Mouse (Mus musculus) naive thymus-derived CD4-positive, alpha-beta T cell, adult 2 months (primary cell): ENCODE results near the gene Nat8f6.
"Not testable (repeated sequence)": the region's sequence is repeated elsewhere in the genome, so short reads cannot be mapped to it uniquely, and the experiment has no call there.

Source experiments
- DNase-seq: peaks from one replicate; pipeline ENCODE4 v3.0.0-alpha.2; 2011; ENCODE audit warnings: low read depth

Nat8f6 gene

DNA sequence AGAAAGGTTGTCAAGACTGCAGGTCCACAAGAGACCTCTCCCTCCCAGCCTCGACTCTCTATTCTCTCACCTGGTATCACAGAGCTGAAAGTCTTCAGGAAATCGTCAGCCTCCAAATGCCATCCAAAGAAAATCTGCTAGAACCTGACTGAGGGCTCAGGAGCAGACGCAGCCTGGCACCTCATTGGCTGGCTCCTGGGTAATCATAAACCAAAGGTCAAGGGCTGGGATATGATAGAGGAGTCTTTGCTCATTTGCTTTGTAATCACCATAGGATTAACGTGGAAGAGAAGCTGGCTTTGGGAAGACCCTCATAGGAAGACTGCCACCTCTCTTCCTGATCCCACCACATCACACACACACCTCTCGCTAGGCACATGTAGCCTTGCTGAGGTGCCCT is at the start of gene Nat8f6, which contains the start of gene Nat8f5:
Nat8f6 (minus strand) TSS at position 118 of the 400 bp plus-strand sequence.
Nat8f5 (minus strand) TSS at position 136 of the 400 bp plus-strand sequence.
- no peak for DNase-seq

DNA sequence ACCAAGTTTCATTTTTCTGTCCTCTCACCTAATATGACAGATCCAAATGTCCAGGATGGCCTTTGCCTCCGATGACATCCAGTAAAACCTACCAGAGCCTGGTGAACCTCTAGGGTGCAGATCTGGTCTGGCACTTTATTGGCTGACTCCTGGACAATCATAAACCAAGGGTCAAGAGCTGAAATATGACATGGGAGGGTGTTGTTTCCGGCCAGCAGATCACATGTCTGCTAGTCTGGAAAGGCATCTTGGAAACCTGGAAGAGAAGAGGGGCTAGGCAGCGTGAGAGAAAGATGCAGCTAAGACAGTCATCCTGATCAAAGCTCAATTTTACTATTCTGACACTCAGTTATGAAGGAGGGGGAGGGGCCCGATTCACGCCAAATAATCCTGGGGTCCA is 48.3 kb upstream of the Nat8f6 start, which contains the start of gene Nat8f2:
Nat8f2 (minus strand) TSS at position 153 of the 400 bp plus-strand sequence.
- DNase-seq, result not testable (repeated sequence)

DNA sequence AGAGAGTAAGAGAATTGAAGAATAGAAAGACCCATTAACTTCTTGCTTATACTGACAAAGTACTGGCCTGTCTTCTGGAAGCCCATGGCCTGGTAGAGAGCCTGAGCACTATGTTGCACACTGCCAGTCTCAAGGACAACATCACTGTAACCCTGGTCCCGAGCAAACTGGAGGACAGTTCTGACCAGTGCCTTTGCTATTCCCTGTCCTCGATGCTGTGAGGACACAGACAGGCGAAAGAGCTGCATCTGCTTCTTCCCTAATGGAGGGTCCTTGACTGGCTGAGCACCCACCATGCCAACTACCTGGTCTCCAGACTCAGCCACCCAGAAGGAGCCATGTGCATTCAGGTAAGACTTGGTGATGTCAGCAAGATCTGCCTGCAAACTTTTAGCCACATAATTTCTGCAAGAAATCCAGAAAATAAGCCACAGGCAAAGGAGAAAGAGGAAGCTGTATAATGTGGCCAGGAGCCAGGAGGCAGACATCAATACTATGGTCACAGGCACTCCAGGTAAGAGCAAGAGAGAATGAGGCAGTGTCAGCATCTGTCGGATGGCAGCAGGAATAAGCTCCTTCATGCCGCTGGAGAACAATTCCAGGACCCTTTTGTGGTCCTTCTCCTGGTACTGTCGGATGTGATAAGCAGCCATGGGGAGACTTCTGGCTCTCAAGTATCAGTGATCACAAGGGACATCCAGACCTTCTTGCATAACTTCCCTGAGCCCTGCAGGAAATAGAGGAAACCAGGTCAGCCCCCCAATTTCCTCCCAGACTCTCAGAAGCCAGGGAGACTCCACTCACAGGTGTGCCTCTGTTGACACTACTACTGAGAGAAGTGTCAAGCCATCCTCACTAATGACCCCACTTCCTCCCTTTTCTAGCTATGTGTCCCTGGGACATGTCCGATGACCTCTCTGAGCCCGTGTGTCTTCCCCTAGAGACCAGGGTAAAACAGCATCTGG is 47.3 kb upstream of the Nat8f6 start:
- DNase-seq, result no peak

DNA sequence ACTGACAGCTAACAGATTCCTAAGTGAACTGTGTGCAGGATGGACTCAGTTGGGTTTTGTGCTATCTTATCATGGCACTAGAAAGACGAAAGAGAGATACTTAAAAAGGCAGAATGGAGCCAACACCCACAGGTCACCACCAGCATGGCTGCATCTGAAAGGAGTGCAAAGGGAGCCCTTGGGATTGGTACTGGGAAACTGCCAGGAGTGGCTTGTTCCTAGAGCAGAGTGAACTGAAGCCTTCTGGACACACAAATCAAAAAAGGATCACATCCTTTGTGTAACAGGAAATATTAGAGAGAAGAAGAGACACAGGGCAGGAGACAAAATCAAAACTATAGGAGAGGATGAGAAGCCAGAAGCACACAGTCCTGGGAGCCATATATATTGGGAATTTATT is 46.2 kb upstream of the Nat8f6 start:
- not testable (repeated sequence) for DNase-seq

DNA sequence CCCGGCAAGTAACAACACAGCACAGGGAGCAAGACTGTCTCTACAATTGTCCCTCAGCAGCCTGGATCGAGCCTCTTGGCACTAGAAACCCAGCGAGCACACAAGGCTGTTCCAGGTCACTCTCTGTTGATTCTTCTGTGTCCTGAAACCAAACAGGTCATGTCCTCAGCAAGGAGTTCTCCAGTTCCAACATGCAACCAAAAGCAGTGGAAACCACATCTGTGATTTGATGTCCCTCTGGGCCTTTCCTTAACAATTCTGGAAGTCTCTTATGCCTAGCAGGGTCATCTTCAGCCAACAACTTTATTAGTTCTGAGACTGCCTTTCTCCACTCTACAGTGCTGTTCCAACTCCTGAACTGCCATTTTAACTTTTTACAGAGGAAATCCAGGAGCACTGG is 45.4 kb upstream of the Nat8f6 start:
- not testable (repeated sequence) for DNase-seq

DNA sequence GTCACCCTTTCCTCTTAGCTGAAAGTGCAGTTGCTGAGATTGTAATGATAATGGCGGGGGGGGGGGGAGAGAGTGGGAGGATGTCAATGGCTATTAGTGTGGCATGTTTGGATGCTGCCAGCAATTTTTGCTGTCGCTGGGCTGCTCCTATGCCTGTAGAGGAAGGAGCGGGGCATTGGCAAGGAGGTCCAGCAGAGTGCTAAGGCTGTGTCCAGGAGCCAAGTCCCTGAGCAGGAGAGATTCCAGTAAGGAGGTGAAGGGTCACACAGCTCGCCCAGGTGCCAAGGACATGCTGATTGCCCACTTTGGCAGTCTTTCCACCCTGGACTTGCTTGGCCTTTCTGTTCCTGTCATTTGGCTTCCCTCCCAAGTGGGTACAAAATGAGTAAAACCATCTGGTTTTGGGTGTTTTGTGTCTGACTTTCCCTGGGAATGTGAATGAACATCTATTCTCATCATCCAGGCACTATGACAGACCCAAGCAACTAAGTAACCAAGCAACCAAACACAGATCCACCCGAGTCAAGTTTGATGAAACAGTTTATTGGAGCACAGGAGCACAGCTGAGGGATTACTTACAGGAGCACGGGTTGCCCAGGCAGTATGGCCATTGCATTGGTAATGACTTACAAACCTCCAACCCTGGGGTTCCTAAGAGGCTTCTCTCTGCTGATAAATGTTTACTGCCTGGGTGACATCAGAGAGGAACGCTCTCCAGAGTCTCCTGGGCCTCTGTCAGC is 44.3 kb upstream of the Nat8f6 start:
- not testable (repeated sequence) for DNase-seq

DNA sequence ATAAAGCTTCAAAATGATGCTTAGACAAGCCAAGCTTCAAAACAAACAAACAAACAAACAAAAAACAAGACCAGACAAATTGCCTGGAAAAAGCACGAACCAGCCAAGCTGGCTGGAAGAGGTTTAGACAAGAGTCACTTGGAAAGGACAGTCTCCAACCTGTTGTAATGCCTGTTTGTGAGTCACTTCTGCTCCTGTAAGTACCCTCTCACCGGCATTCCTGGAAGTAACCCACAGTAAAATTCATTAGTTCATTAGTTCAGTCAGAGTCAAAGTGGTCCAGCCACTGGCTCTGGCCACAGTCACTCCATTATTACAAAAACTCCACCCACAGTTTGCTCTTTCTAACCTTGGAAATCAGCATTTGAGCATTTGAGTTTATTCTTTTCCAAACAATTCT is 43.1 kb upstream of the Nat8f6 start:
- DNase-seq, result no peak

DNA sequence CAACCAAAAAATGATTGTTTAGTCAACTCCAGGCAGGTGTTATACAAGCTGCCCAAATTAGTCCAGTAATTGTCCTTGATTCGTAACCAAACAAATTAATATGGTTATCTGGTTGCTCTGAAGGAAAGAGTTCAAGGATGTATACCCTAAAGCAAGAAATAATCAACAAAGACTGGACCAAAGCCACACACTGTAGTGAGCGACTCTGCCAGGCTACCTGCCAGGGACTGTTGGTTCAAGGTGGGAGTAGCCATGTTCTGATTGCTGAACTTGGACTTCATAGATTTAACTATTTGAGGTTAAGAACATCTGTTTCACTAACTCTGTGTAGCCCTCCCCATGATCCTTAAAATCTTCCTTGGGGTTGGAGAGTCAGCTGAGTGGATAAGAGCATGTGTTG is 42.4 kb upstream of the Nat8f6 start:
- DNase-seq, result no peak

DNA sequence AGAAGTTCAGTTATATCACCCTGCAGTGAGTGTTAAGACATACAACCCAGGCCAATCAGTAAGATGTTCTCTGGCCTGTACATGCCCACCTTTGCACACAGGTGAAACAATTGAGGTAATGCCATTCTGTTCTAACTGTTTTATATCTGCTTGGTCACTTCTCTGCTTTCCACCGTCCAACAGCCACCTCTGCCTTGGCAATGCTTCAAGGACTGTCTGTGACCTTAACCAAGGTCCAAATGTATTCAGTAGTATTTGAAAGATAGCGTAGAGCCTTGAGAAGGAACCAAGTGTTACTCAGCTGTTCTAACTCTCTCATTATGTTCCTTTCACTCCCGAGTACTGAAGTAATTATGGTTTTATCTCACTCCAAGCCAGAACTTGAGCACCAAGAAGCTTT is 41.8 kb upstream of the Nat8f6 start:
- DNase-seq, result no peak

DNA sequence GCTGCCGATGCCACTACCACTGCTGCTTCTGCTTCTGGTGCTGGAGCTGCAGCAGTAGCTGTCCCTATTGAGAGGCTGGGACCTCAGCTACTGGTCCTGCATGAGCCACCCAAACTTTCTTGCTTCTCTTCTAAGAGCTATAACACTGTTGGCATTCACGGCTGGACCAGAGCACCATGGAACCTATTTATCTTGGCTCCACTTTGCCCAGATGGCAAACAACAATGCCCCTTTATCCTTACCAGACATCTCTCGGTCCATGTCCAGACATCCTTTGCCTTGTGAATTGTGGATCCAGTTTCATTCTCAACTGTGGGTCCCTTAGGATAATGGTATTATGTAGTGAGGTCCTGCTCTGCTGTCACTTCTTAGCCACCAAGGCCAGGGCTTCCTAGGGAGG is 40.5 kb upstream of the Nat8f6 start:
- no peak for DNase-seq

DNA sequence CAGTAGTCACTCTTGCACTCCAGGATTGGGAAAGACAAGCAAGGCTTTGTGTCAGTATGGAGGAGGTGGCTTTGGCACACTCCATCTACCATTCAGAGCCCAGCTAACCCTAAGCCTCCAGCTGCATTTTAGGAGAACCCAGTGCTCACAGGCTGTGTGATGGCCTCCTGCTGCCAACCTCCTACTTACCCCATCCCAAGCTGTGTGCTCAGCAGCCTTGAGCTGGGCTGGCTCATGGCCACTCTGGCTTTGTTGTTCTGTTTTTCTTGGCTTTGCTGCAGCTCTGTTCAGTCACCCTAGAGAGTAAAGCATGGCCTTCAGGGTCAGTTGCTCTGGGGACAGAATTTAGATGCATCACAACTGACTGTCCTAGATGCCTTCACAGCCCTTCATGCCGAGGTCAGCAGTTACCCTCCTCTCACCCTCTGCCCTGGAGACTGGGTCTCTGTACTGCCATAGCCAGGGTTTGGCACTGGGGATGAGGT is 35.5 kb upstream of the Nat8f6 start:
- no peak for DNase-seq

DNA sequence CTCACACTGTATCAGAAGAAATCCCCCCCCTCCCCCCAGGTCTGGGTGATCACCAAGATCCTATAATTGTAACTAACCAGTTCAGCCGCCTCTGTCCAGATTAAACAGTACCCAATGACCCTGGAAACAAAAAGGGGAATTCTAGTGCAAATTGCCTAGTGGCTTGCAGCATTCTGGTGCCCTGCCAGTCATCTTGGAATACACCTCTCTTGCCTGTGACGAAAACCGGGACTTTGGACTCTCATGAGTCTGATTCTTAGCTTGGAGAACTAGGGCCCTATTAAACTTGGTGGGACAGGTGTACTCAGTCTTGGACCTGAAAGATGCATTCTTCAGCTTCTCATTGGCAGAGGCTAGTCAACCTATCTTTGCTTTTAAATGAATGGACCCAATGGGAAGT is 32.7 kb upstream of the Nat8f6 start:
- DNase-seq, result no peak

DNA sequence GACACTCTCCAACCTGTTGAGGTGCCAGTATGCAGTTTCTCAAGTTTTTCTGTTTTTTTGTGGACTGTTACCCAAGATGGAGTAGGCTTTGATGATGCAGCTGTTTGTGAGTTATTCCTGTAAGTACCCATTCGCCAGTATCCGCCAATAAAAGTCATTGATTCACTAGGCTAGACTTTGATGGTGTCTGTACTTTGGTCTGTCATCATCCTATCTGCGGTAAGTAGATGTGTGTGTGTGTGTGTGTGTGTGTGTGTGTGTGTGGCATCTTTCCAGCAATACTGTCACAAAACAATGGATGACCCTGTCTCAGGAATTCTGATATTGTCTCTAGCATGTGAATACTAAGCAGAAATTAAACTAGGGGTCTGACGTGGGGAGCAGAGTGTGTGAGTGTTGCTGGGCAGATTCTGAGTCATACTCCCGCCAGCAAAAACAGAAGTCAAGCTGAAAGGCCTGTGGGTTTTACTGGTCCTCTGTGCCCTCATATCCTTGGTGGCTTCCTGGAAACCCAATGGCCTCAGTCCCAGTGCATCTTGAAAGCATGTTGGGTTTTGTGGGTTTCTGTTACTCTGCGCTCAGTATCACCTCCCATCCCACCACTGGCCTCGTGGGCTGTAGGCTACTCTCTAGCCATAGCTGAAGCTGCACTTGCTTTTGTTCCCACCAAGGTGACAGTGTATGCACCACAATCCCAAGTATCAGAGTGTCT is 30.5 kb upstream of the Nat8f6 start:
- DNase-seq, result no peak

DNA sequence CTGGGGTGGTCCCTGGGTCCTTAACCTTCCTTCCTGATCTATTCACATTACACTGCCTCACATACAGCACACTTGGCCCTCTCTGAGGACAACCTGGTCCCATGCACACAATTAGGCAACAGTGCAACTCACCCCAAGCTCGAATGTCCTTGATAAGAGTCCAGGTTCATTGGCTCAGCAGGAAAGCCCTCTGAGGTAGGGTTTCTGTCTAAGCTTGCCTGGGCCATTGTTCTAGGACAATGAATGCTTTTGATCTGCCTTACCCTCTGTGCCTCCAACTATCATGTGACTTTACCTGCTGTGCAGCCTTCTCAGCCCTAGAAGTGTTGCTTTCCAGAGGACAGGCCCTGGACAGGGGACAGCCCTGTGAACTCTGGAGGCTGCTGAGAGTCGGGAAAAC is 28.5 kb upstream of the Nat8f6 start:
- DNase-seq, result no peak

DNA sequence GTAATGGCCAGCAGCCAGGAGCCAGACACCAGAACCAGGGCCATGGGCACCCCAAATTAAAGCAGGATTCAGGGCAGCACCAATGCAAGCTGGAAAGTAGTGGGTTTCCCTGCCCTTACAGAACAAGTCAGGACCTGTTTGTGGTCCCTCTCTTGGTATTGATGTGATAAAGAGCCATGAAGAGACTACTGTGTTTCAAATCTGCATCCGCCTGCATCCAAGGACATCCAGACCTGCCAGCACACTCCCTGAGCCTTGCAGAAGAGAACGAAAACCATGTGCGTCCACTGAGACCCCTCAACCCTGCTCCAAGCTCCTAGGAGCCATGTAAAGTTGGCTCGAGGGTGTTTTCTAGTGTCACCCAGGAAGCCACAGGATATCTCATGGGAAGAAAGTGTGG is 27.4 kb upstream of the Nat8f6 start:
- no peak for DNase-seq

DNA sequence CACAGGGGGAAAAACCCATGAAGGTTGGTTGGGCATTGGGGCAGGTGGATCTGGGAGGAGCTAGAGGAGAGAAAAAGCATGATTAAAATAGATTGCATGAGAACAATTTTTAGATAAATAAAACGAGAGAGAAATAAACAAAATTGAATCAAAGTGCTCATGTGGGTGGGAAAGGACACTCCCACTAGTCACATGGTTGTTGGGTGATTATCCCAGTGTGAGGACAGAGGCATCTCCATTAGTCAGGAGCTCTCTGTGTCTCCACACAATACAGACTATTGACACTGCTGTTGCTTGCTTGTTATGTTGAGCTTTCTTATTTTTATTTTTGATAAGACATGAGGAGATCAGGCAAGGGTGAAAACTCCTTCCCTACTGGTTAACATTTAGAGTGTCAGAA is 26.2 kb upstream of the Nat8f6 start:
- no peak for DNase-seq

DNA sequence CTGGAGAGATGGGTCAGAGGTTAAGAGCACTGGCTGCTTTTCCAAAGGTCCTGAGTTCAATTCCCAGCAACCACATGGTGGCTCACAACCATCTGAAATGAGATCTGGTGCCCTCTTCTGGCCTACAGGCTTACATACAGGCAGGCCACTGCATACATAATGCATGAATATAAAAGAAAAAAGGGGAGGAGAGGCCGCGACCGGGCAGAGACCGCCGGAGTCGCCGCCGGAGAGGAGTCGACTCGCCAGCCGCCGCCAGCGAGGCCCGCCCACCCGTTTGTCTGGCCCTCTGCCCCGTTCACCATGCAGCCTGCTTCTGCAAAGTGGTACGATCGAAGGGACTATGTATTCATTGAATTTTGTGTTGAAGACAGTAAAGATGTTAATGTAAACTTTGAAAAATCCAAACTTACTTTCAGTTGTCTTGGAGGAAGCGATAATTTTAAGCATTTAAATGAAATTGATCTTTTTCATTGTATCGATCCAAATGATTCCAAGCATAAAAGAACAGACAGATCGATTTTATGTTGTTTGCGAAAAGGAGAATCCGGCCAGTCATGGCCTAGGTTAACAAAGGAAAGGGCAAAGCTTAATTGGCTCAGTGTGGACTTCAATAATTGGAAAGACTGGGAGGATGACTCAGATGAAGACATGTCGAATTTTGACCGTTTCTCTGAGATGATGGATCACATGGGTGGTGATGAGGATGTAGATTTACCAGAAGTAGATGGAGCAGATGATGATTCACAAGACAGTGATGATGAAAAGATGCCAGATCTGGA is 23.1 kb upstream of the Nat8f6 start:
- DNase-seq, result not testable (repeated sequence)

DNA sequence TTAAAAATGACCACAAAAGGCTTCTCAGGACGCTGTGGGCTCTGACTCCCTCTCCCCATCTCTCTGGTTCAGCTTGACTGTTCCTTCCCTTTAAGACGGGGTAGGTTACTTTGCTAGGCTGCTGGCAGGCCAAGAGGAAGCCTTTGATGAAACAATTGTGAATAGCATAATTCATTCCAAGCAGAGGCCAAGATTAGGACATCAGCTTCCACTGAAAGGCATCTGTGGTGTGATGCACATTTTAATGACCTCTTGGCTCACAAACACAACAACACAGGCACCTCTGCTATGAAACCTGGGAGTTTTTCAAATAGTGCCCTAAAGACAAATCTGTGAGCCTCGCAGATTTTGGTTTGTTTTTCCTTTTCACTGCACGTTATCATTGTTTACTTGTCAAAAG is 19.2 kb upstream of the Nat8f6 start:
- no peak for DNase-seq

DNA sequence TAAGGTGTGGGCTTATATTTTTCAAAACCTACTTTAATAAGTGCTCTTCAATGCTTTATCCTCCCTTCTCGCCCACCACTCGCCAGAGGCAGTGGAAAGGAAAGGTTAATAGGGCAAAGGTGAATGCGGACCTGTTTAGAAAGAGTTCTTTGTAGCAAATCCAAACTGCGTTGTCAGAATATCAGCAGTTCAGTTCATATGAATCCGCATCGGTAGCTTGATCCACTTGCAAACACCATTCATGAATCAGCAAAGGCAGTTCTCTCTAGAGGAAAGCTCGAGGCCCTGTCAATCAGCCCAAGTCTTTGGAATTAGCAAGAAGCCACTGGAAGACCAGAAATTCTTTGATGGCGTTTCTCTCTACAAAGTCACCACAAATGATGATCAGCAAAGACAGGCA is 17.9 kb upstream of the Nat8f6 start:
- DNase-seq, result no peak

DNA sequence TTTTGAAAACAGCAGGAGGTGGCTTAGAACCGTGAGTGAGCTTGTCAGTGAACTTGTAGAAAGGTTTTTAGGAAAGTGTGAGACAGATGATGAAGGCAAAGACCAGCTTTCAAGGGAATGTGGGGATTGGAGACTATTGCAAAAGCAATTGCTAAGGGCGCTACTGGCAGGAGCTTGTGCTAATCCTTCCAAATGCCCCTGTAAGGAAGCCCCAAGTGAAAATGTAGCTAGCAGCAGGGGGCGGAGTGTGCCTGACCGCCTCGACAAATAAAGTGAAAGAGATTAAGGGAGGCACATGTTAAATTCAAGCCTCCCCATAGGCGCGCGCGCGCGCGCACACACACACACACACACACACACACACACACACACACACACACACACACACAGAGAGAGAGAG is 16.6 kb upstream of the Nat8f6 start:
- peak; percentile 23 for DNase-seq

DNA sequence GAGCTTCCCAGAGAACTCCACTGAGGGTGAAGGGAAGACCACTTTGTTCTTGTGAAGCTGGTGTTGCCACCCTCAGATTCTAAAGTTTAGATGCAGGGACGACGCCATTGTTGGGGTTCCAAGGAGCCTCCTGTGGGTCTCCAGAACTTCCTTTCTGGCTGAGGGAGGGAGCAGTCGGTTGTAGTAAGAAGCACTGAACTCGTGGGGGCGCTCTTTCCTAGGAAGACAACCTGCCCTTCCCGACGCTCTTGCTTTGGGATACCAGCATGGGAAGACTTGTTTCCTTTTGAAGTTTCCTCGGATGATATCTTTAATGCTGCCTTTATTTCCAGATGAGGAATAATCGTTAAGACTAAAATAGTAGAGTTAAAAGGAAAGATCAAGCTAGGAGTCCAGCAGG is 16.1 kb upstream of the Nat8f6 start:
- peak; percentile 11 for DNase-seq
